Mouse (Mus musculus): ENCODE measurements at regions not wholly inside any gene's neighbourhood (a gene's known extent, or its start where the extent isn't known, plus 50 kb on each side); places are given as distances from the start of the nearest gene placed in this dataset.
A peak's percentile ranks its signal among the peaks of the same experiment; 100 is the strongest.

GRCm38 (mm10) chr6:65224723-65225122 lies 80.0 kb upstream of the Hpgds start:
- DNase-seq (ENCODE audit: low read depth, low spot score): no peak

GRCm38 (mm10) chr6:65262572-65262971 lies 117.9 kb upstream of the Hpgds start:
- DNase-seq (ENCODE audit: low read depth, low spot score): no peak

GRCm38 (mm10) chr6:65270723-65271122 lies 110.2 kb upstream of the C130060K24Rik start:
- peak; percentile 92 for DNase-seq (ENCODE audit: low read depth, low spot score)

- DNase-seq (ENCODE audit: low read depth, low spot score): no peak
Observed at GRCm38 (mm10) chr6:65310176-65310575, 70.7 kb upstream of the C130060K24Rik start.

GRCm38 (mm10) chr6:65310840-65311620 lies 69.9 kb upstream of the C130060K24Rik start:
- DNase-seq (ENCODE audit: low read depth, low spot score): no peak

- DNase-seq (ENCODE audit: low read depth, low spot score): no peak
Observed at GRCm38 (mm10) chr6:65311778-65312177, 69.1 kb upstream of the C130060K24Rik start.

Measured in ES-CJ7 (cell line).